Mouse (Mus musculus): ENCODE measurements at regions not wholly inside any gene's neighbourhood (a gene's known extent, or its start where the extent isn't known, plus 50 kb on each side); places are given as distances from the start of the nearest gene placed in this dataset.

- no peaks in the 10 kb centered on the region for H3K27me3 ChIP-seq (ENCODE audit: insufficient read depth, low read length)
- no peaks in the 10 kb centered on the region for H3K9me3 ChIP-seq (ENCODE audit: low read length)
- no peak for TF ChIP-seq CTCF (conservative IDR thresholded peaks at IDR 0.05; ENCODE audit: low read length)
- no peak for TF ChIP-seq NANOG (IDR thresholded peaks at IDR 0.05; ENCODE audit: borderline replicate concordance, low read length)
- TF ChIP-seq POU5F1 (IDR thresholded peaks at IDR 0.05; ENCODE audit: borderline replicate concordance, low read length), result no peak
- no peak overlapping the region for H3K4me3 ChIP-seq (replicated peaks; ENCODE audit: low read length)
- no peaks in the 10 kb centered on the region for H3K36me3 ChIP-seq (ENCODE audit: insufficient read depth, low read length)
- no peaks in the 10 kb centered on the region for H3K4me1 ChIP-seq (replicated peaks; ENCODE audit: low read depth, low read length)
Measured at GRCm38 (mm10) chr9:61829736-61830135, 84.6 kb downstream of the Rplp1 start.

GRCm38 (mm10) chr9:61829301-61829700 is 85.0 kb downstream of the Rplp1 start:
- TF ChIP-seq CTCF (conservative IDR thresholded peaks at IDR 0.05; ENCODE audit: low read length), result no peak
- no peak for TF ChIP-seq POU5F1 (IDR thresholded peaks at IDR 0.05; ENCODE audit: borderline replicate concordance, low read length)
- TF ChIP-seq NANOG (IDR thresholded peaks at IDR 0.05; ENCODE audit: borderline replicate concordance, low read length), result no peak
- no peaks in the 10 kb centered on the region for H3K4me1 ChIP-seq (replicated peaks; ENCODE audit: low read depth, low read length)
- no peak overlapping the region for H3K4me3 ChIP-seq (replicated peaks; ENCODE audit: low read length)
- H3K9me3 ChIP-seq (ENCODE audit: low read length), result no peaks in the 10 kb centered on the region
- no peaks in the 10 kb centered on the region for H3K36me3 ChIP-seq (ENCODE audit: insufficient read depth, low read length)
- H3K27me3 ChIP-seq (ENCODE audit: insufficient read depth, low read length), result no peaks in the 10 kb centered on the region

- Histone ChIP-seq H3K36me3 (ENCODE audit: insufficient read depth, low read length) (no peaks in the 10 kb centered on the region), H3K27me3 (ENCODE audit: insufficient read depth, low read length) (no peaks in the 10 kb centered on the region), H3K9me3 (ENCODE audit: low read length) (no peaks in the 10 kb centered on the region), H3K4me1 (replicated peaks; ENCODE audit: low read depth, low read length) (no peaks in the 10 kb centered on the region), H3K4me3 (replicated peaks; ENCODE audit: low read length) (no peak overlapping the region)
- TF ChIP-seq NANOG (IDR thresholded peaks at IDR 0.05; ENCODE audit: borderline replicate concordance, low read length) (no peak), CTCF (conservative IDR thresholded peaks at IDR 0.05; ENCODE audit: low read length) (no peak), POU5F1 (IDR thresholded peaks at IDR 0.05; ENCODE audit: borderline replicate concordance, low read length) (no peak)
Measured at GRCm38 (mm10) chr9:61827721-61828120, 86.6 kb downstream of the Rplp1 start.

DNA sequence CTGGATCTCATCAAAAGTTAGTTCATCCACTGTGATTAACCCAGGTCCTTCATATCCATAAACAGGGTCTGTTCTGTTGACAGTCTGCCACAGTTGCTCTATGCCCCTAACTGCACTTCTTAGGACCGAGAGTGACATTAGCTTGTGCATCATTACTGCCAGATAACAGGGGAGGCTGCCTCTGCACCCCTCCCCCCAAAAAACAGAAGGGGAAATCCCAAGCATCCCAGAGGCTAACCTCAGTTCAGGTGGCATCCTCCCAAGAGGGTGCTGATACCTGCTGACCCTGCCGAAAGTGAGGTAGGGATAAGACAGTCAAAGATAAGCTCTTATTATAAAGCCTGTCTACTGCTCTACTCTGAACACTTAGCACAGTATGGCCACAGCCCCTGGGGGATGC is 87.3 kb downstream of the Rplp1 start:
- no peaks in the 10 kb centered on the region for H3K4me1 ChIP-seq (replicated peaks; ENCODE audit: low read depth, low read length)
- no peak overlapping the region for H3K4me3 ChIP-seq (replicated peaks; ENCODE audit: low read length)
- no peaks in the 10 kb centered on the region for H3K27me3 ChIP-seq (ENCODE audit: insufficient read depth, low read length)
- no peak for TF ChIP-seq POU5F1 (IDR thresholded peaks at IDR 0.05; ENCODE audit: borderline replicate concordance, low read length)
- TF ChIP-seq CTCF (conservative IDR thresholded peaks at IDR 0.05; ENCODE audit: low read length), result no peak
- TF ChIP-seq NANOG (IDR thresholded peaks at IDR 0.05; ENCODE audit: borderline replicate concordance, low read length), result no peak
- peaks cover 3% of the 10 kb centered on the region; the same call in 1 of the 2 replicates for H3K9me3 ChIP-seq (ENCODE audit: low read length)
- H3K36me3 ChIP-seq (ENCODE audit: insufficient read depth, low read length), result no peaks in the 10 kb centered on the region

- Histone ChIP-seq H3K4me3 (replicated peaks; ENCODE audit: low read length) (no peak overlapping the region), H3K4me1 (replicated peaks; ENCODE audit: low read depth, low read length) (no peaks in the 10 kb centered on the region), H3K36me3 (ENCODE audit: insufficient read depth, low read length) (no peaks in the 10 kb centered on the region), H3K27me3 (ENCODE audit: insufficient read depth, low read length) (no peaks in the 10 kb centered on the region), H3K9me3 (ENCODE audit: low read length) (peaks cover 9% of the 10 kb centered on the region)
- TF ChIP-seq CTCF (conservative IDR thresholded peaks at IDR 0.05; ENCODE audit: low read length) (no peak), NANOG (IDR thresholded peaks at IDR 0.05; ENCODE audit: borderline replicate concordance, low read length) (no peak), POU5F1 (IDR thresholded peaks at IDR 0.05; ENCODE audit: borderline replicate concordance, low read length) (no peak)
Measured at GRCm38 (mm10) chr9:61826415-61826814, 87.9 kb downstream of the Rplp1 start.

- Histone ChIP-seq H3K4me3 (replicated peaks; ENCODE audit: low read length) (no peak overlapping the region), H3K36me3 (ENCODE audit: insufficient read depth, low read length) (no peaks in the 10 kb centered on the region), H3K27me3 (ENCODE audit: insufficient read depth, low read length) (no peaks in the 10 kb centered on the region), H3K4me1 (replicated peaks; ENCODE audit: low read depth, low read length) (no peaks in the 10 kb centered on the region), H3K9me3 (ENCODE audit: low read length) (peaks cover 15% of the 10 kb centered on the region)
- TF ChIP-seq NANOG (IDR thresholded peaks at IDR 0.05; ENCODE audit: borderline replicate concordance, low read length), result no peak
- no peak for TF ChIP-seq POU5F1 (IDR thresholded peaks at IDR 0.05; ENCODE audit: borderline replicate concordance, low read length)
- no peak for TF ChIP-seq CTCF (conservative IDR thresholded peaks at IDR 0.05; ENCODE audit: low read length)
Measured at GRCm38 (mm10) chr9:61825804-61826203, 88.5 kb downstream of the Rplp1 start.

- H3K4me3 ChIP-seq (replicated peaks; ENCODE audit: low read length), result no peak overlapping the region
- no peaks in the 10 kb centered on the region for H3K4me1 ChIP-seq (replicated peaks; ENCODE audit: low read depth, low read length)
- no peaks in the 10 kb centered on the region for H3K36me3 ChIP-seq (ENCODE audit: insufficient read depth, low read length)
- no peak for TF ChIP-seq NANOG (IDR thresholded peaks at IDR 0.05; ENCODE audit: borderline replicate concordance, low read length)
- no peak for TF ChIP-seq CTCF (conservative IDR thresholded peaks at IDR 0.05; ENCODE audit: low read length)
- no peak for TF ChIP-seq POU5F1 (IDR thresholded peaks at IDR 0.05; ENCODE audit: borderline replicate concordance, low read length)
- no peaks in the 10 kb centered on the region for H3K27me3 ChIP-seq (ENCODE audit: insufficient read depth, low read length)
- H3K9me3 ChIP-seq (ENCODE audit: low read length), result peaks cover 19% of the 10 kb centered on the region
Measured at GRCm38 (mm10) chr9:61819836-61820235, 94.5 kb downstream of the Rplp1 start.

DNA sequence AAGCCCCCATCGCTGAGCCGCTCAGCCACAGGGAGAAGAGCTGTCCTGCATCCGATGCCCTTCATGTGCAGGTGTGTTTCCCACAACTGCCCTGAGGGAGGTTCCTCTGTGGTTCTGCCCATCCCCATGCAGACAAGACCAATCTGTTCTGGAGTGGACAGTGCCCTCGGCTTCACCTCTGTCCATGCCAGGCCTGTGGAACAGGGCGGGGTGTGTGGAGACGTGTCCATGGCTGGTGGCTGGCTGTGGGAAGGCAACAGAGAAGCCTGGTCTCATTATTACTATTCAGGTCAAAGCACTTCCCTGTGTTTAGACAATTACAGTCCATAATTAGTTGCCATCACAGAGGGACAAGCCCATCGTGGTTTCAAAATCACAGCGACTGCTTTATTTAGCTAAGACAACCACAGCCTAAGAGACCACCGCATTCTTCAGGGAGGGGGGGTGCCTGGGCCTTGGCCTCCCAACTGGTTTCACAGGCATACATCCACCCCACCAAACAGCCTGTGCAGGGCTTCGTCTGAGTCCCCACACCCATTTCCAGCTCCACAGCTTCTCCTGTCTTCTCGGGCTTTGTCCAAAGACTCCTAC is 97.7 kb downstream of the Rplp1 start:
- H3K27me3 ChIP-seq (ENCODE audit: insufficient read depth, low read length), result no peaks in the 10 kb centered on the region
- H3K9me3 ChIP-seq (ENCODE audit: low read length), result peaks cover 12% of the 10 kb centered on the region
- no peaks in the 10 kb centered on the region for H3K36me3 ChIP-seq (ENCODE audit: insufficient read depth, low read length)
- no peaks in the 10 kb centered on the region for H3K4me1 ChIP-seq (replicated peaks; ENCODE audit: low read depth, low read length)
- TF ChIP-seq NANOG (IDR thresholded peaks at IDR 0.05; ENCODE audit: borderline replicate concordance, low read length) (no peak), POU5F1 (IDR thresholded peaks at IDR 0.05; ENCODE audit: borderline replicate concordance, low read length) (no peak), CTCF (conservative IDR thresholded peaks at IDR 0.05; ENCODE audit: low read length) (no peak)
- no peak overlapping the region for H3K4me3 ChIP-seq (replicated peaks; ENCODE audit: low read length)

- Histone ChIP-seq H3K4me3 (replicated peaks; ENCODE audit: low read length) (no peak overlapping the region), H3K36me3 (ENCODE audit: insufficient read depth, low read length) (no peaks in the 10 kb centered on the region), H3K27me3 (ENCODE audit: insufficient read depth, low read length) (no peaks in the 10 kb centered on the region), H3K9me3 (ENCODE audit: low read length) (peaks cover 6% of the 10 kb centered on the region), H3K4me1 (replicated peaks; ENCODE audit: low read depth, low read length) (no peaks in the 10 kb centered on the region)
- TF ChIP-seq CTCF (conservative IDR thresholded peaks at IDR 0.05; ENCODE audit: low read length) (no peak), POU5F1 (IDR thresholded peaks at IDR 0.05; ENCODE audit: borderline replicate concordance, low read length) (no peak), NANOG (IDR thresholded peaks at IDR 0.05; ENCODE audit: borderline replicate concordance, low read length) (no peak)
Measured at GRCm38 (mm10) chr9:61815995-61816394, 98.3 kb downstream of the Rplp1 start.

Data from E14TG2a.4 (cell line).